In genomic region chr2:32509287-32509686, GRCm38 (mm10) we compare ENCODE assay signal across 9 mouse cellular contexts. TPM values are rescaled to one million over a fixed set of nuclear protein-coding genes. Genes with fewer than 3 reads are reported as not detected.
DNase-seq lines count a peak whose midpoint lies in the region; ATAC-seq and TF ChIP-seq lines count a peak whose summit lies in the region.
"Had no signal": no experiment of that assay in that cellular context is flagged by ENCODE, and none has a peak within 500 bp of the region (broad histone marks: within the 10 kb centered on the region; RNA-seq: fewer than 3 reads in every experiment).

No protein-coding gene starts in this region.

- no peaks in the 10 kb centered on the region for H3K36me3 ChIP-seq in liver, embryonic 16.5 days (ENCODE audit: control insufficient read depth, insufficient read depth)
- H3K36me3 ChIP-seq: liver, embryonic 13.5 days had no signal

- no peak overlapping the region for H3K4me2 ChIP-seq in liver, embryonic 16.5 days (ENCODE audit: low read depth, low read length)
- H3K4me2 ChIP-seq: liver, embryonic 13.5 days had no signal

- H3K4me1 ChIP-seq in liver, embryonic 16.5 days (ENCODE audit: control insufficient read depth, low read depth, low read length) = no peaks in the 10 kb centered on the region; the same call in 1 of the 2 replicates

- no peak overlapping the region for H3K4me3 ChIP-seq in left cerebral cortex, adult 2 months
- H3K4me3 ChIP-seq in liver, embryonic 16.5 days (ENCODE audit: low read depth, low read length) = no peak overlapping the region
- H3K4me3 ChIP-seq: liver, embryonic 13.5 days had no signal

- no peak for DNase-seq in left cerebral cortex, adult 2 months (ENCODE audit: extremely low spot score in 1 of 2, low spot score in 2 of 2)
- DNase-seq in left cerebral cortex, postnatal 36 days (ENCODE audit: low spot score in 2 of 2) = no peak
- peak; percentile 83 for DNase-seq in embryo, embryonic 11 days
- DNase-seq in heart, postnatal 10 days = peak; percentile 75 to 76
- DNase-seq in layer of hippocampus, postnatal 36 days = no peak
- DNase-seq in layer of hippocampus, postnatal 25 days (ENCODE audit: extremely low spot score in 1 of 2, low spot score in 1 of 2) = no peak
- DNase-seq: liver, embryonic 13.5 days had no signal

- no peaks in the 10 kb centered on the region; the same call in 1 of the 2 replicates for H3K9me3 ChIP-seq in liver, embryonic 16.5 days (replicated peaks; ENCODE audit: control insufficient read depth, low read length)
- H3K9me3 ChIP-seq: liver, embryonic 13.5 days had no signal

- WGBS in liver, embryonic 16.5 days (ENCODE audit: insufficient replicate concordance) = 17% methylated on average over 4 of the region's 4 CpGs

- no peaks in the 10 kb centered on the region for H3K27me3 ChIP-seq in liver, embryonic 16.5 days (ENCODE audit: control insufficient read depth, insufficient read depth, low read depth, low read length)
- H3K27me3 ChIP-seq: liver, embryonic 13.5 days had no signal

- no peak for TF ChIP-seq CTCF in left cerebral cortex, adult 2 months (IDR thresholded peaks at IDR 0.05)

- no peak for ATAC-seq in liver, embryonic 16.5 days (ENCODE audit: low read depth)
- ATAC-seq in megakaryocyte, adult 5-6 weeks (ENCODE audit: poor library complexity, severe bottlenecking) = no peak

- no peak overlapping the region for H3K9ac ChIP-seq in liver, embryonic 16.5 days (ENCODE audit: low read depth, low read length)
- H3K9ac ChIP-seq: liver, embryonic 13.5 days had no signal

- H3K27ac ChIP-seq in left cerebral cortex, adult 2 months = peak overlapping the region; percentile 53; the same call in 1 of the 2 replicates
- H3K27ac ChIP-seq in liver, embryonic 16.5 days (ENCODE audit: low read length) = 0 out of 2 replicates have a peak overlapping the region, but pooled peaks have one; percentile 39

- intact Hi-C loops in left cerebral cortex, adult 2 months (cut with DNase I) = loop anchor here (10.0 kb wide), 1 partner anchor 146 kb away; no protein-coding TSS in a partner anchor
- intact Hi-C loops in left cerebral cortex, postnatal 36 days (cut with DNase I) = no loop called here
- intact Hi-C loops in heart, postnatal 10 days (cut with DNase I) = no loop called here

RNA-seq across cellular contexts. Expression of gene Fam102a, which starts 25.8 kb away (rescaled TPM):
- 10 to 100 TPM; 61.1 to 64.8 TPM for total RNA-seq in left cerebral cortex, adult 2 months (2021)
- 10 to 100 TPM; 53.6 to 68.9 TPM for total RNA-seq in left cerebral cortex, postnatal 36 days (2021)
- 10 to 100 TPM in 1 of 2 experiments, 1 to 10 TPM in 1; 9.7 to 13.0 TPM for total RNA-seq in heart, postnatal 10 days (2021)
- polyA plus RNA-seq in liver, embryonic 16.5 days (2015; fragmentation: Nextera tagmentation; extraction: Ambion mirVana) = 1.6 TPM in 2 replicates
- total RNA-seq in layer of hippocampus, postnatal 36 days (2021) = 10 to 100 TPM; 69.4 to 69.8 TPM
- 6.5 and 6.6 TPM in 2 replicates for total RNA-seq in megakaryocyte, adult 5-6 weeks (2015)
- total RNA-seq in megakaryocyte, adult 5-6 weeks (2017) = 4.6 and 4.8 TPM in 2 replicates
- total RNA-seq in layer of hippocampus, postnatal 25 days (2021) = 10 to 100 TPM; 70.2 to 75.2 TPM

RNA-seq across cellular contexts. Expression of gene Slc25a25, which starts 58.0 kb away (rescaled TPM):
- 10 to 100 TPM; 65.2 to 79.1 TPM for total RNA-seq in left cerebral cortex, adult 2 months (2021)
- total RNA-seq in left cerebral cortex, postnatal 36 days (2021) = 10 to 100 TPM; 58.5 to 60.5 TPM
- total RNA-seq in heart, postnatal 10 days (2021) = 10 to 100 TPM; 10.1 to 13.5 TPM
- polyA plus RNA-seq in liver, embryonic 16.5 days (2015; fragmentation: Nextera tagmentation; extraction: Ambion mirVana) = 9.5 and 9.7 TPM in 2 replicates
- 10 to 100 TPM; 58.1 to 60.0 TPM for total RNA-seq in layer of hippocampus, postnatal 36 days (2021)
- 4.6 and 6.9 TPM in 2 replicates for total RNA-seq in megakaryocyte, adult 5-6 weeks (2015)
- total RNA-seq in megakaryocyte, adult 5-6 weeks (2017) = 8.4 and 10.7 TPM in 2 replicates
- 10 to 100 TPM; 53.5 to 55.2 TPM for total RNA-seq in layer of hippocampus, postnatal 25 days (2021)

RNA-seq across cellular contexts. Expression of gene Naif1, which starts 59.0 kb away (rescaled TPM):
- 1 to 10 TPM; 3.3 to 3.7 TPM for total RNA-seq in left cerebral cortex, adult 2 months (2021)
- total RNA-seq in left cerebral cortex, postnatal 36 days (2021) = 1 to 10 TPM; 3.9 TPM
- total RNA-seq in heart, postnatal 10 days (2021) = 1 to 10 TPM; 3.2 to 4.4 TPM
- polyA plus RNA-seq in liver, embryonic 16.5 days (2015; fragmentation: Nextera tagmentation; extraction: Ambion mirVana) = 1.9 and 2.0 TPM in 2 replicates
- 1 to 10 TPM; 4.2 to 4.4 TPM for total RNA-seq in layer of hippocampus, postnatal 36 days (2021)
- total RNA-seq in megakaryocyte, adult 5-6 weeks (2015) = 2.9 and 3.5 TPM in 2 replicates
- 3.2 and 3.9 TPM in 2 replicates for total RNA-seq in megakaryocyte, adult 5-6 weeks (2017)
- 1 to 10 TPM; 4.1 to 4.2 TPM for total RNA-seq in layer of hippocampus, postnatal 25 days (2021)

Comparison
In these comparisons a context has a peak if more than half of its experiments do, and no peak if none do; other contexts are left out.
1. DNase-seq: peak in embryo, embryonic 11 days (single experiment) and heart, postnatal 10 days (2 of 2); none in left cerebral cortex, adult 2 months (0 of 2), left cerebral cortex, postnatal 36 days (0 of 2), layer of hippocampus, postnatal 36 days (0 of 2) and layer of hippocampus, postnatal 25 days (0 of 2).